Mouse (Mus musculus) lung, postnatal 4 days (tissue): ENCODE data around the gene Col4a6.

Source experiments
- DNase-seq, 2 experiments: peaks; one replicate each; pipeline ENCODE4 v3.0.0; 2021

Col4a6 gene

DNA sequence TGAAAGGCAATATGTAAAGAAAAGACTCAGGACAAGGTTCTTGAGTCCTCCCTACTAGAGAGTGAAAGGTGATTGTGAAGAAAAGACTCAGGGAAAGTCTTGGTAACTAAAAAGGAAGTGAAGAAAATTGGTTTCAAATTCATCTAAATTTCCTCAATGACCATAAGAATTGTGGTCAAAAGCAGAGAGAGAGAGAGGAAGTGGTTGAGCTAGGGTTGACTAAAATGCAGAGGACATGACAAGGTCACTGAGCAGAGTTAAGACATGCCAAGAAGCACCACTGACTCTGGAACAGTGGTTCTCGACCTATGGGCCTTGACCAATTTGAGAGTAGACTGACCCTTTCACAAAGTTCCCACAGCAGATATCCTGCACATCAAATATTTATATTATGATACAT lies 224.2 kb downstream of the Col4a6 start:
- no peak for DNase-seq

DNA sequence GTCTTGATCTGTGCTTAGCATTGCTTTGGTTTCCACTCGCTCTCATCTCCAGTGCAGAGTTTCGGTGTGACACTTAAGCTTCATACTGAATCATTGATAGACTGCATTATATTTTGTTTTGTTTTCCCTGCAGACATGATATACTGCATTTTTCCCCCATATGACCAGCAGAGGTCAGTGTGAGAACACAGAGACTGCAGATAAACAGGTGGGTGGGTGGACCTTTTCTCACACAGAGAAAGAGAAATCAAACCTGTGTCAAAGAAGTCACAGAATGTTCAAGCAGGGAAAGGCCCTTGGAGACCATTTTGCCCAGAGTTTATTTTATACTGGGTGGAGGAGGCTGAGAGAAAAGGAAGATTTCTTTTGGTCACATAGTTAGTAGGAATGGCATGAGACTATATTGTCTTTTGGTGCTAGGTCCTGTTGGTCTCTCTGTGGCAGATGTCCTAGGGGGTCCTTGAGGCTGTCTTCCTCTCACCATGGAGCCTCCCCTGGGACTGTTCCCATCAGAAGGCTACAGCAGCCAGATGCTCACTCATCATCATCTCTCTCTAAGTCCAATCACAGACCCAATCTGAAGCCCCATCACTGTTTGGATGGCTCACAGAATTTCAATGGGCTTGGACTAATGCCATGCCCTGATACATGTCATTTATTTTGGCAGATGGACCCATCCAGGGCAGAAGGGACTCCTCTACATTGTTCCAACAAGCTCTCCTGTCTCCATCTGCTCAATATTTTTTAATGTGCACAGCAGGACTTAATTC lies 237.1 kb downstream of the Col4a6 start:
- DNase-seq: no peak

DNA sequence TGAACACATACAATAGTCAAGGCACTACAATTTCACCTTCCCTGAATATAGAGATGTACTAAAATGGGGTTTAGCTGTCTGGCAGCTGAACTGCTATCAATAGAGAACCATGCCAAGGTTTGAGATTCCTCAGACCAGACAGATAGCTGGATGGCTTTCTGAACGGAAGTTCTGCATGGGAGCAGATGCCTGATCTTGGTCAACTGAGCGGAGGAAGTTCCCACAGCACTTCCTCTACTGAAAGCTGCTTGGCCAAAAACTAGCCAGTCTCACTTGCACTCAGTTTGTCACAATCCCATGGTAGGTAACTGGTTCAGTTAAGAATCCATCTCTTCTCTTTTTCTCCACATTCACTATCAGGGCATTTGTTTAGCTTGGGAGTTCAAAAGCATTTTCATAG lies 245.7 kb downstream of the Col4a6 start:
- DNase-seq: no peak

GRCm38 (mm10) chrX:141212802-141213201 lies 261.1 kb downstream of the Col4a6 start:
- peak in 1 of 2 experiments; percentile 36 for DNase-seq

GRCm38 (mm10) chrX:141198993-141199392 lies 274.9 kb downstream of the Col4a6 start:
- DNase-seq: no peak

- DNase-seq: no peak
These were observed 278.8 kb downstream of the Col4a6 start for GRCm38 (mm10) chrX:141195036-141195435.

GRCm38 (mm10) chrX:141175353-141175752 lies 298.5 kb downstream of the Col4a6 start:
- peak in 1 of 2 experiments; percentile 26 for DNase-seq

GRCm38 (mm10) chrX:141165067-141165466 lies 308.8 kb downstream of the Col4a6 start:
- no peak for DNase-seq

- no peak for DNase-seq
These were observed 313.5 kb downstream of the Col4a6 start for GRCm38 (mm10) chrX:141160371-141160770.

- DNase-seq: no peak
These were observed 315.7 kb downstream of the Col4a6 start for GRCm38 (mm10) chrX:141158160-141158559.

DNA sequence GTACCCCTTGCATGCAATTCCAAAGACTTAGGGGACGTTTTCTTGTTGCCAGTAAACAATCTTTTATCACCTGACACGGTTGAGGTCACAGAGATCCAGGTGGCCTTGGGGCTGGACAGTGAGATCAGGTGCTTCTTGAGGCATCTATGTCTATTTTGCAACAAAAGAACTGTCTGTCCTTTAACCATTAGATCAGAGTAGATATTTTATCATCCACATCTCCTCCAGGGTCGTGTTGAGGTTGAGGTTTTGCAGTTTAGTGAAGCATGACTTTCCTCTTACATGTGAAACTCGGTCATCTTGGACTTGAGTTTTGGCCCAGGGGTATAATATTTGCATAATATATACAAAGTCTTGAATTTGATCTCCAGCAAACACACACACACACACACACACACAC lies 316.2 kb downstream of the Col4a6 start:
- no peak for DNase-seq

DNA sequence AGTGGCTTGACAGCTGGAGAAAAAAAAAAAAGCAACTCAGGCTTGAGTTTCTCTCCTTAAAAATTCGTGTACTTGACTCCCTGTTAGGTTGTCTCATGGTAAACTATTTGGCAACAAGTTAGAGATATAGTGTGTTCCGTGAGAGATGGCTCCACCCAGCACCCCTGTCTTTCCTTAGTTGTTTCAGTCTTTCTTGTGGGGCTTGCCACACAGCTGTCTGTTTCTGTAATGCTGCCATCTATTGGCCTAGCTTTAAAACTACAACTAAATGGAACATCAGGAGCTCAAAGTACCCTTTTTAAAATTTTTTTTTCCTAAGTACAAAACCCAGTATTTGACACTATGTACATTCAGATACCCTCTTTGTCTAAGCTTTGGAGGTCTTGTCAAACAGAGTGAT lies 317.2 kb downstream of the Col4a6 start:
- no peak for DNase-seq

- no peak for DNase-seq
These were observed 322.7 kb downstream of the Col4a6 start for GRCm38 (mm10) chrX:141151182-141151581.

DNA sequence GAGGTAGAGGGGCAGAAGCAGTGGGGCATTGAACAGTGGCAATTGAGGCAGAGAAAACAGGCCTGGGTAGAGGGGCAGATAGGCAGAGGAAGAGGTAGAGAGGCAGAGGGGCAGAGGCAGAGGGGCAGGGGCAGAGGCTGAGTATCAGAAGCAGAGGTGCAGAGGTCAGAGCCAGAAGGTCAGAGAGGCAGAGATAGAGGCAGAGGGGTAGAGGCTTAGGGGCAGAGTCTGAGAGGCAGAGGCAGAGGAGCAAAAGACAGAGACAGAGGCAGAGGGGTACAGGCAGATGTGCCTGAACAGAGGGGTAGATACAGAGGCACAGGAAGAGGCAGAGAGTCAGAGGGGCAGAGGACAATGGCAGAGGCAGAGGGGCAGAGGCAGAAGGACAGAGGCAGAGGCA lies 323.6 kb downstream of the Col4a6 start:
- DNase-seq: no peak

DNA sequence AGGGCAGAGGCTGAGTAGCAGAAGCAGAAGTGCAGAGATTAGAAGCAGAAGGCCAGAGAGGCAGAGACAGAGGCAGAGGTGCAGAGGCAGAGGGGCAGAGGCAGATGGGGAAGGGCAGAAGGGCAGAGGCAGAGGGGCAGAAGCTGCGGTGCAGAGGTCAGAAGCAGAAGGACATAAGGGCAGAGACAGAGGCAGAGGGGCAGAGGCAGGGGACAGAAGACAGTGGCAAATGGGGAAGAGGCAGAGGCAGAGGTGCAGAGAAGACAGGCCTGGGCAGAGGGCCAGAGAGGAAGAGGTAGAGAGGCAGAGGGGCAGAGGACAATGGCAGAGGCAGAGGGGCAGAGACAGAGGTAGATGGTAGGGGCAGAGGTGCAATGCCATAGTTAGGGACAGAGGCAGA lies 324.2 kb downstream of the Col4a6 start:
- no peak for DNase-seq
